Mouse (Mus musculus) testis, adult 2 months (tissue): ENCODE measurements around the gene Krtap16-1.

Experiments used
- CTCF ChIP-seq: fragments of 200-500 bp; IDR thresholded peaks from 2 replicates; pipeline ENCODE4 v1.5.1; 2012; ENCODE audit warnings: low read depth, mild to moderate bottlenecking, inconsistent platforms, low read length, moderate library complexity; ENCODE audit not compliant: control insufficient read depth, insufficient read depth, insufficient replicate concordance
- POLR2A ChIP-seq: fragments of 200-500 bp; IDR thresholded peaks from 2 replicates; pipeline ENCODE4 v1.6.1; 2012; ENCODE audit warnings: low read depth, mild to moderate bottlenecking, inconsistent platforms, low read length, moderate library complexity; ENCODE audit not compliant: control insufficient read depth

- TF ChIP-seq CTCF (no peak), POLR2A (no peak)
These were observed 38.2 kb downstream of the Krtap16-1 start, which contains the start of gene Krtap9-5 for GRCm38 (mm10) chr11:99948175-99948574.
